In genomic region chr7:34773309-34773708, GRCm38 (mm10) we compare ENCODE assay signal across 18 mouse cellular contexts. TPM values are rescaled to one million over a fixed set of nuclear protein-coding genes. Genes with fewer than 3 reads are reported as not detected.
DNase-seq lines count a peak whose midpoint lies in the region; ATAC-seq lines count a peak whose summit lies in the region.
"Had no signal": no experiment of that assay in that cellular context is flagged by ENCODE, and none has a peak within 500 bp of the region (broad histone marks: within the 10 kb centered on the region; RNA-seq: fewer than 3 reads in every experiment).

No protein-coding gene starts in this region.

- no peak overlapping the region for H3K4me3 ChIP-seq in limb, embryonic 12.5 days (replicated peaks)
- no peak overlapping the region; the same call in 1 of the 2 replicates for H3K4me3 ChIP-seq in limb, embryonic 10.5 days
- H3K4me3 ChIP-seq in forebrain, embryonic 15.5 days = no peak overlapping the region
- no peak overlapping the region for H3K4me3 ChIP-seq in hindbrain, embryonic 16.5 days (ENCODE audit: low read length)
- no peak overlapping the region for H3K4me3 ChIP-seq in neural tube, embryonic 13.5 days
- H3K4me3 ChIP-seq: embryonic facial prominence, embryonic 13.5 days had no signal

- no peak for ATAC-seq in limb, embryonic 12.5 days (ENCODE audit: insufficient number of reproducible peaks, insufficient read depth, low FRiP score, low TSS enrichment, low read depth)
- ATAC-seq in forebrain, embryonic 15.5 days (replicated peaks) = no peak; the same call in 1 of the 2 replicates
- no peak; the same call in 1 of the 2 replicates for ATAC-seq in hindbrain, embryonic 16.5 days
- ATAC-seq in neural tube, embryonic 13.5 days (ENCODE audit: low read depth) = peak; percentile 51

- peak overlapping the region; percentile 52; the same call in 1 of the 2 replicates for H3K4me2 ChIP-seq in limb, embryonic 12.5 days
- peak overlapping the region; percentile 9 for H3K4me2 ChIP-seq in forebrain, embryonic 15.5 days (replicated peaks)
- H3K4me2 ChIP-seq in hindbrain, embryonic 16.5 days (ENCODE audit: low read length) = peak overlapping the region; percentile 32; the same call in 1 of the 2 replicates
- peak overlapping the region; percentile 43 for H3K4me2 ChIP-seq in neural tube, embryonic 13.5 days

- H3K36me3 ChIP-seq in limb, embryonic 12.5 days = no peaks in the 10 kb centered on the region
- H3K36me3 ChIP-seq in limb, embryonic 10.5 days = no peaks in the 10 kb centered on the region
- H3K36me3 ChIP-seq in forebrain, embryonic 15.5 days = no peaks in the 10 kb centered on the region
- H3K36me3 ChIP-seq in hindbrain, embryonic 16.5 days (ENCODE audit: control insufficient read depth, insufficient read depth, low read length) = no peaks in the 10 kb centered on the region
- no peaks in the 10 kb centered on the region for H3K36me3 ChIP-seq in neural tube, embryonic 13.5 days
- H3K36me3 ChIP-seq: embryonic facial prominence, embryonic 13.5 days had no signal

- WGBS in limb, embryonic 12.5 days = 70% methylated on average over 5 of the region's 5 CpGs
- 77% methylated on average over 5 of the region's 5 CpGs for WGBS in limb, embryonic 10.5 days
- 26% methylated on average over 5 of the region's 5 CpGs for WGBS in forebrain, embryonic 15.5 days
- 33% methylated on average over 5 of the region's 5 CpGs for WGBS in hindbrain, embryonic 16.5 days
- 29% methylated on average over 5 of the region's 5 CpGs for WGBS in neural tube, embryonic 13.5 days

- DNase-seq in limb, embryonic 10.5 days (ENCODE audit: low spot score) = no peak
- DNase-seq in adrenal gland, postnatal 14 days = no peak
- DNase-seq in left cerebral cortex, adult 18-20 months (ENCODE audit: low spot score in 2 of 2) = no peak
- no peak for DNase-seq in adrenal gland, adult 18-20 months (ENCODE audit: low spot score in 2 of 2)
- DNase-seq: adrenal gland, postnatal 10 days; cerebellum, adult 9-10 months; kidney, adult 11 months; kidney, postnatal 10 days; lung, adult 2 months; lung, postnatal 36 days; thymus, adult 2 months had no signal

- H3K4me1 ChIP-seq in limb, embryonic 12.5 days (replicated peaks) = peaks cover 18% of the 10 kb centered on the region
- peaks cover 30% of the 10 kb centered on the region for H3K4me1 ChIP-seq in limb, embryonic 10.5 days
- peaks cover 36% of the 10 kb centered on the region for H3K4me1 ChIP-seq in forebrain, embryonic 15.5 days
- H3K4me1 ChIP-seq in hindbrain, embryonic 16.5 days (ENCODE audit: control insufficient read depth, insufficient read depth, low read depth, low read length) = peaks cover 10% of the 10 kb centered on the region
- H3K4me1 ChIP-seq in neural tube, embryonic 13.5 days (replicated peaks) = peaks cover 53% of the 10 kb centered on the region

- H3K27ac ChIP-seq in limb, embryonic 12.5 days = no peak overlapping the region
- no peak overlapping the region for H3K27ac ChIP-seq in limb, embryonic 10.5 days
- H3K27ac ChIP-seq in forebrain, embryonic 15.5 days (replicated peaks) = peak overlapping the region; percentile 82
- H3K27ac ChIP-seq in hindbrain, embryonic 16.5 days (ENCODE audit: low read depth, low read length) = no peak overlapping the region
- peak overlapping the region; percentile 92 for H3K27ac ChIP-seq in neural tube, embryonic 13.5 days (replicated peaks)
- H3K27ac ChIP-seq: embryonic facial prominence, embryonic 13.5 days had no signal

- H3K9me3 ChIP-seq in limb, embryonic 12.5 days = peaks cover 5% of the 10 kb centered on the region
- H3K9me3 ChIP-seq in limb, embryonic 10.5 days (replicated peaks) = no peaks in the 10 kb centered on the region
- no peaks in the 10 kb centered on the region for H3K9me3 ChIP-seq in forebrain, embryonic 15.5 days
- H3K9me3 ChIP-seq in hindbrain, embryonic 16.5 days (ENCODE audit: control insufficient read depth, low read length) = no peaks in the 10 kb centered on the region
- H3K9me3 ChIP-seq in neural tube, embryonic 13.5 days = no peaks in the 10 kb centered on the region
- H3K9me3 ChIP-seq: embryonic facial prominence, embryonic 13.5 days had no signal

- no peak overlapping the region for H3K9ac ChIP-seq in limb, embryonic 12.5 days (replicated peaks)
- no peak overlapping the region for H3K9ac ChIP-seq in forebrain, embryonic 15.5 days (replicated peaks)
- no peak overlapping the region for H3K9ac ChIP-seq in hindbrain, embryonic 16.5 days (ENCODE audit: low read depth, low read length)
- no peak overlapping the region for H3K9ac ChIP-seq in neural tube, embryonic 13.5 days

- H3K27me3 ChIP-seq in limb, embryonic 12.5 days = no peaks in the 10 kb centered on the region
- no peaks in the 10 kb centered on the region for H3K27me3 ChIP-seq in limb, embryonic 10.5 days (ENCODE audit: low read depth, poor library complexity, severe bottlenecking)
- H3K27me3 ChIP-seq in forebrain, embryonic 15.5 days = no peaks in the 10 kb centered on the region
- no peaks in the 10 kb centered on the region for H3K27me3 ChIP-seq in hindbrain, embryonic 16.5 days (replicated peaks; ENCODE audit: control insufficient read depth, insufficient read depth, low read length)
- no peaks in the 10 kb centered on the region for H3K27me3 ChIP-seq in neural tube, embryonic 13.5 days
- H3K27me3 ChIP-seq: CH12.LX; embryonic facial prominence, embryonic 13.5 days had no signal

RNA-seq across cellular contexts. Expression of gene Chst8, which starts 39.2 kb away (rescaled TPM):
- polyA plus RNA-seq in limb, embryonic 12.5 days (2016; fragmentation: Nextera tagmentation; extraction: Ambion mirVana) = 3.2 and 4.1 TPM in 2 replicates
- 2.6 and 3.3 TPM in 2 replicates for polyA plus RNA-seq in limb, embryonic 10.5 days (2016; fragmentation: Nextera tagmentation; extraction: Ambion mirVana)
- polyA plus RNA-seq in forebrain, embryonic 15.5 days (2015; fragmentation: Nextera tagmentation; extraction: Ambion mirVana) = 8.8 and 9.6 TPM in 2 replicates
- polyA plus RNA-seq in hindbrain, embryonic 16.5 days (2015; fragmentation: Nextera tagmentation; extraction: Ambion mirVana) = 9.2 and 12.2 TPM in 2 replicates
- 32.3 and 42.1 TPM in 2 replicates for polyA plus RNA-seq in neural tube, embryonic 13.5 days (2015; fragmentation: Nextera tagmentation; extraction: Ambion mirVana)
- 3.8 and 7.0 TPM in 2 replicates for total RNA-seq in adrenal gland, postnatal 14 days (2021)
- total RNA-seq in left cerebral cortex, adult 18-20 months (2021) = 10 to 100 TPM; 22.4 to 27.9 TPM
- total RNA-seq in adrenal gland, adult 18-20 months (2021) = 10 to 100 TPM; 10.6 to 12.7 TPM
- total RNA-seq: hematopoietic stem cell, adult 5-6 weeks had no signal

Comparison
In these comparisons a context has a peak if more than half of its experiments do, and no peak if none do; other contexts are left out.
1. H3K27ac ChIP-seq: peak in forebrain, embryonic 15.5 days (single experiment) and neural tube, embryonic 13.5 days (single experiment); none in limb, embryonic 12.5 days (single experiment), limb, embryonic 10.5 days (single experiment) and hindbrain, embryonic 16.5 days (single experiment).
2. Peak in every context shown above with its lines, with median percentiles within 50 percentile points of each other: H3K4me2 ChIP-seq.